Mouse (Mus musculus): ENCODE measurements around the gene Sept5.

The Sept5 gene

GRCm38 (mm10) chr16:18632059-18632458, 2.3 kb upstream of the Sept5 start:
- no peak for DNase-seq

- no peak for DNase-seq
Observed at GRCm38 (mm10) chr16:18631141-18631540, 1.4 kb upstream of the Sept5 start.

GRCm38 (mm10) chr16:18630291-18630690, 537 bp upstream of the Sept5 start:
- no peak for DNase-seq

GRCm38 (mm10) chr16:18628948-18629340, 810 bp downstream of the Sept5 start:
- DNase-seq: no peak

- no peak for DNase-seq
Observed at GRCm38 (mm10) chr16:18628206-18628947, 1.4 kb downstream of the Sept5 start.

- DNase-seq: no peak
Observed at GRCm38 (mm10) chr16:18627163-18627562, 2.6 kb downstream of the Sept5 start.

- DNase-seq: peak; percentile 88
Observed at GRCm38 (mm10) chr16:18626376-18626878, 3.3 kb downstream of the Sept5 start, which contains the start of gene Gm49601. Gene Gm49601 (minus strand): TSS chr16:18626427.

GRCm38 (mm10) chr16:18625791-18626311, 3.9 kb downstream of the Sept5 start:
- DNase-seq: no peak

- no peak for DNase-seq
Observed at GRCm38 (mm10) chr16:18625097-18625496, 4.7 kb downstream of the Sept5 start.

- DNase-seq: no peak
Observed at GRCm38 (mm10) chr16:18624641-18625040, 5.1 kb downstream of the Sept5 start.

- DNase-seq: no peak
Observed at GRCm38 (mm10) chr16:18623751-18624540, 5.8 kb downstream of the Sept5 start.

GRCm38 (mm10) chr16:18622916-18623750, 6.6 kb downstream of the Sept5 start:
- DNase-seq: no peak

GRCm38 (mm10) chr16:18622019-18622418, 7.7 kb downstream of the Sept5 start, which contains the start of gene Gp1bb:
Gene Gp1bb (minus strand): TSS chr16:18622403.
- DNase-seq: no peak

GRCm38 (mm10) chr16:18621362-18622001, 8.3 kb downstream of the Sept5 start:
- no peak for DNase-seq

GRCm38 (mm10) chr16:18620601-18621361, 9.0 kb downstream of the Sept5 start:
- no peak for DNase-seq

- no peak for DNase-seq
Observed at GRCm38 (mm10) chr16:18620201-18620600, 9.6 kb downstream of the Sept5 start.

- peak; percentile 60 for DNase-seq
Observed at GRCm38 (mm10) chr16:18619110-18619509, 10.6 kb downstream of the Sept5 start.

- DNase-seq: no peak
Observed at GRCm38 (mm10) chr16:18618297-18618696, 11.5 kb downstream of the Sept5 start.

- DNase-seq: peak; percentile 90
Observed at GRCm38 (mm10) chr16:18617370-18618065, 12.2 kb downstream of the Sept5 start.

- DNase-seq: no peak
Observed at GRCm38 (mm10) chr16:18613301-18613700, 16.5 kb downstream of the Sept5 start.

- peak; percentile 59 for DNase-seq
Observed at GRCm38 (mm10) chr16:18611752-18612151, 18.0 kb downstream of the Sept5 start.
